Mouse (Mus musculus): ENCODE measurements around the gene Nfrkb.

Gene Nfrkb

GRCm38 (mm10) chr9:31428971-31429370 lies 43.0 kb downstream of the Nfrkb start:
- no peak for DNase-seq (ENCODE audit: low spot score)

GRCm38 (mm10) chr9:31430011-31430410 lies 44.0 kb downstream of the Nfrkb start:
- DNase-seq (ENCODE audit: low spot score): no peak

GRCm38 (mm10) chr9:31431751-31432150 lies 45.8 kb downstream of the Nfrkb start:
- DNase-seq (ENCODE audit: low spot score): no peak

- DNase-seq (ENCODE audit: low spot score): no peak
Observed at GRCm38 (mm10) chr9:31432336-31432975, 46.5 kb downstream of the Nfrkb start.

GRCm38 (mm10) chr9:31433431-31433830 lies 47.4 kb downstream of the Nfrkb start:
- DNase-seq (ENCODE audit: low spot score): no peak

- DNase-seq (ENCODE audit: low spot score): no peak
Observed at GRCm38 (mm10) chr9:31435415-31435814, 49.4 kb downstream of the Nfrkb start.

GRCm38 (mm10) chr9:31437861-31438260 lies 51.9 kb downstream of the Nfrkb start:
- DNase-seq (ENCODE audit: low spot score): no peak

GRCm38 (mm10) chr9:31438834-31439233 lies 52.8 kb downstream of the Nfrkb start:
- DNase-seq (ENCODE audit: low spot score): no peak

GRCm38 (mm10) chr9:31439341-31439740 lies 53.3 kb downstream of the Nfrkb start:
- no peak for DNase-seq (ENCODE audit: low spot score)

GRCm38 (mm10) chr9:31440366-31440765 lies 54.4 kb downstream of the Nfrkb start:
- no peak for DNase-seq (ENCODE audit: low spot score)

- DNase-seq (ENCODE audit: low spot score): no peak
Observed at GRCm38 (mm10) chr9:31441487-31441886, 55.5 kb downstream of the Nfrkb start.

- DNase-seq (ENCODE audit: low spot score): no peak
Observed at GRCm38 (mm10) chr9:31444236-31444635, 58.2 kb downstream of the Nfrkb start.

GRCm38 (mm10) chr9:31449145-31449772 lies 63.3 kb downstream of the Nfrkb start:
- no peak for DNase-seq (ENCODE audit: low spot score)

GRCm38 (mm10) chr9:31452166-31452565 lies 66.2 kb downstream of the Nfrkb start:
- no peak for DNase-seq (ENCODE audit: low spot score)

GRCm38 (mm10) chr9:31454356-31454755 lies 68.4 kb downstream of the Nfrkb start:
- DNase-seq (ENCODE audit: low spot score): no peak

- no peak for DNase-seq (ENCODE audit: low spot score)
Observed at GRCm38 (mm10) chr9:31463190-31463589, 77.2 kb downstream of the Nfrkb start.

- no peak for DNase-seq (ENCODE audit: low spot score)
Observed at GRCm38 (mm10) chr9:31463692-31464474, 77.9 kb downstream of the Nfrkb start, which contains the start of gene Tmem45b. Tmem45b (minus strand) TSS chr9:31464462.
